Mouse (Mus musculus): Measurements from ENCODE around the gene Stx4a. TPM values are rescaled to one million over a fixed set of nuclear protein-coding genes. Genes with fewer than 3 reads are reported as not detected.
"Not testable (repeated sequence)": the region's sequence is repeated elsewhere in the genome, so short reads cannot be mapped to it uniquely, and the experiment has no call there.

Gene Stx4a
- total RNA-seq, 2 experiments from 2014 or later: 48.0 to 52.9 TPM

- intact Hi-C loops (cut with DNase I): no loop called here
- DNase-seq (ENCODE audit: extremely low spot score in 1 of 2, low spot score in 2 of 2): no peak
These were observed 66.7 kb downstream of the Stx4a start, which contains the start of gene Prss53 for GRCm38 (mm10) chr7:127890798-127891197. Prss53 (minus strand) TSS chr7:127890970.

- intact Hi-C loops (cut with DNase I): no loop called here
- DNase-seq (ENCODE audit: extremely low spot score in 1 of 2, low spot score in 2 of 2): no peak
These were observed 70.4 kb downstream of the Stx4a start for GRCm38 (mm10) chr7:127894480-127894879.

- DNase-seq (ENCODE audit: extremely low spot score in 1 of 2, low spot score in 2 of 2): peak; percentile 95 to 96
- intact Hi-C loops (cut with DNase I): no loop called here
These were observed 71.3 kb downstream of the Stx4a start, which contains the start of the genes Gm21974 and Vkorc1 for GRCm38 (mm10) chr7:127895442-127895841. Gm21974 (minus strand) TSS chr7:127895454. Vkorc1 (minus strand) TSS chr7:127895617.

- DNase-seq (ENCODE audit: extremely low spot score in 1 of 2, low spot score in 2 of 2); intact Hi-C loops (cut with DNase I): not testable (repeated sequence)
These were observed 71.8 kb downstream of the Stx4a start for GRCm38 (mm10) chr7:127895891-127896290.

- peak in 1 of 2 experiments; percentile 79 for DNase-seq (ENCODE audit: extremely low spot score in 1 of 2, low spot score in 2 of 2)
- intact Hi-C loops (cut with DNase I): no loop called here
These were observed 72.3 kb downstream of the Stx4a start for GRCm38 (mm10) chr7:127896384-127896783.

- DNase-seq (ENCODE audit: extremely low spot score in 1 of 2, low spot score in 2 of 2): no peak
- intact Hi-C loops (cut with DNase I): no loop called here
These were observed 73.4 kb downstream of the Stx4a start for GRCm38 (mm10) chr7:127897542-127897941.

- no peak for DNase-seq (ENCODE audit: extremely low spot score in 1 of 2, low spot score in 2 of 2)
- intact Hi-C loops (cut with DNase I): no loop called here
These were observed 74.3 kb downstream of the Stx4a start for GRCm38 (mm10) chr7:127898179-127898956.

Other genes with a start within 250 kb of the Stx4a start
- gene Ccdc189, start 235.7 kb upstream of the Stx4a start, total RNA-seq (2021): 1 to 10 TPM; 8.1 to 8.3 TPM
- gene Rnf40, start 235.5 kb upstream of the Stx4a start, total RNA-seq (2021): 10 to 100 TPM; 63.8 to 64.1 TPM
- 10 to 100 TPM; 22.3 to 29.8 TPM for gene Zfp629, start 208.5 kb upstream of the Stx4a start, total RNA-seq (2021)
- 10 to 100 TPM; 55.1 to 55.9 TPM for gene Bcl7c, start 115.4 kb upstream of the Stx4a start, total RNA-seq (2021)
- gene Ctf1, start 111.6 kb upstream of the Stx4a start, total RNA-seq (2021): 1 to 10 TPM; 2.9 to 4.5 TPM
- not detected for gene Ctf2, start 92.1 kb upstream of the Stx4a start, total RNA-seq (2021)
- 100 to 1,000 TPM in 1 of 2 experiments, 10 to 100 TPM in 1; 99.3 to 107 TPM for gene Fbxl19, start 79.8 kb upstream of the Stx4a start, total RNA-seq (2021)
- 10 to 100 TPM; 17.4 to 19.6 TPM for gene Orai3, start 54.5 kb upstream of the Stx4a start, total RNA-seq (2021)
- 10 to 100 TPM; 35.0 to 40.9 TPM for gene Setd1a, start 47.6 kb upstream of the Stx4a start, total RNA-seq (2021)
- gene Gm49388, start 38.7 kb upstream of the Stx4a start, total RNA-seq (2021): 1 to 10 TPM; 3.0 to 4.7 TPM
- 1 to 10 TPM; 2.4 to 4.5 TPM for gene Hsd3b7, start 23.7 kb upstream of the Stx4a start, total RNA-seq (2021)
- gene Stx1b, start 255 bp downstream of the Stx4a start, total RNA-seq (2021): 100 to 1,000 TPM; 340 to 347 TPM
- gene Zfp646, start 51.9 kb downstream of the Stx4a start, total RNA-seq (2021): 10 to 100 TPM; 24.7 to 24.8 TPM
- gene Zfp668, start 52.5 kb downstream of the Stx4a start, total RNA-seq (2021): 10 to 100 TPM; 23.3 to 26.0 TPM
- gene Prss53, start 66.7 kb downstream of the Stx4a start, total RNA-seq (2021): under 1 TPM; 0.49 to 0.73 TPM
- gene Gm21974, start 71.2 kb downstream of the Stx4a start, total RNA-seq (2021): not detected
- 10 to 100 TPM; 23.9 to 24.6 TPM for gene Vkorc1, start 71.3 kb downstream of the Stx4a start, total RNA-seq (2021)
- gene Bckdk, start 79.8 kb downstream of the Stx4a start, total RNA-seq (2021): 10 to 100 TPM; 43.0 to 43.2 TPM
- 10 to 100 TPM; 24.2 to 26.9 TPM for gene Kat8, start 88.2 kb downstream of the Stx4a start, total RNA-seq (2021)
- gene Prss8, start 105.8 kb downstream of the Stx4a start, total RNA-seq (2021): under 1 TPM; 0.64 to 0.81 TPM
- 10 to 100 TPM; 12.2 to 14.4 TPM for gene Prss36, start 122.4 kb downstream of the Stx4a start, total RNA-seq (2021)
- gene Fus, start 143.2 kb downstream of the Stx4a start, total RNA-seq (2021): 100 to 1,000 TPM; 387 to 389 TPM
- gene Pycard, start 169.6 kb downstream of the Stx4a start, total RNA-seq (2021): 1 to 10 TPM; 3.7 to 5.5 TPM
- under 1 TPM; 0.39 to 0.62 TPM for gene Trim72, start 179.7 kb downstream of the Stx4a start, total RNA-seq (2021)
- gene Itgam, start 238.3 kb downstream of the Stx4a start, total RNA-seq (2021): 1 to 10 TPM; 8.5 to 8.7 TPM
- under 1 TPM in 1 of 2 experiments, not detected in 1; 0.09 TPM for gene Gm49368, start 238.4 kb downstream of the Stx4a start, total RNA-seq (2021)

All from left cerebral cortex, postnatal 10 days (tissue).